8 mouse cellular contexts compared by ENCODE assay signal in the genomic region with DNA sequence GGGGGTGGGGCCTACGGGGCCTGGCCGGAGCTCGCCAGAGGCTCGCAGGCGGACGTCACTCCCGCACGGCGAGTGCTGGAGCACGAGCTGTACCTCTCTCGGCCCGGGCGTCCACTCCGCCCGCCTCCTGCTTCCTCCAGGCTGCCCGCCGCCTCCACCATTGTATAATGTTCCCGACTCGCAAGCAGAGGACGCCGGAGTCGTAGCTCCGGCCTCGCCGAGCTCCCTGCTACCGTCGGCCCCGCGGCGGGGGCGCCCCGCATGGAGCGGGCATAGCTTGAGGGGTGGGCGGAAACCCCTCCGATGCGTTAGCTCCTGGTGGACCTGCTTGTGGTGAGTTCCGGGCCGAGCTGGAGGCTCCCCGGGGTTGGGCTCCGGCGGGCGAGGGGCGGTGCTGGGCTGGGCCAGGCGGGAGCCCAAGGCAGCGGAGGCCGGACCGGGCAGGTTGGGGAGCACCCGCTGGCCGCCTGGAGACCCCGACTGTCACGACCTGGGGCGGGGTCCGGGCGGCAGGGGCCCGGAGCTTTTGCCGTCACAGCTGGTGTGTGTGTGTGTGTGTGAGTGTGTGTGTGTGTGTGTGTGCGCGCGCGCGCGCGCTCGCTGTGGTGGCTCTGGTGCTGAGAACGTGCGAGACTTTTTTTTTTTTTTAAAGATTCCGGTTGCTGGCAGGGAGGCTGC.
DNase-seq lines count a peak whose midpoint lies in the region; ATAC-seq and TF ChIP-seq lines count a peak whose summit lies in the region.

No protein-coding gene starts in this region.

- H3K4me2 ChIP-seq in forebrain, embryonic 11.5 days (ENCODE audit: low read depth, low read length, severe bottlenecking): peak overlapping the region; percentile 65
- peak overlapping the region; percentile 91 for H3K4me2 ChIP-seq in hindbrain, embryonic 15.5 days
- H3K4me2 ChIP-seq in liver, embryonic 13.5 days: peak overlapping the region; percentile 84

- no peaks in the 10 kb centered on the region for H3K9me3 ChIP-seq in forebrain, embryonic 11.5 days (ENCODE audit: control insufficient read depth, low read length)
- H3K9me3 ChIP-seq in hindbrain, embryonic 15.5 days: no peaks in the 10 kb centered on the region
- H3K9me3 ChIP-seq in liver, embryonic 13.5 days (replicated peaks): no peaks in the 10 kb centered on the region

- peak; percentile 58 for ATAC-seq in activated CD4-positive, CD25-positive, alpha-beta regulatory T cell, adult 4 months
- ATAC-seq in forebrain, embryonic 11.5 days (replicated peaks; ENCODE audit: low FRiP score): peak; percentile 94
- ATAC-seq in hindbrain, embryonic 15.5 days (ENCODE audit: low FRiP score, low read depth): peak; percentile 93
- ATAC-seq in liver, embryonic 13.5 days (ENCODE audit: low read depth): peak; percentile 81

- intact Hi-C loops in gastrocnemius, adult 2 months (cut with DNase I): loop anchor here (1.0 to 10.0 kb wide), 4 partner anchors 90 to 520 kb away; a partner anchor contains a TSS

- DNase-seq in gastrocnemius, adult 2 months: peak; percentile 85
- no peak for DNase-seq in gastrocnemius, adult 18-20 months (ENCODE audit: low spot score)
- peak; percentile 89 for DNase-seq in forebrain, embryonic 11.5 days (ENCODE audit: low spot score)
- DNase-seq in liver, embryonic 13.5 days: peak; percentile 68
- peak; percentile 93 for DNase-seq in neural tube, embryonic 10.5 days (ENCODE audit: extremely low spot score, low spot score)
- peak; percentile 50 for DNase-seq in telencephalon, adult 2 months (ENCODE audit: low read depth, low spot score)

- no peak for TF ChIP-seq CTCF in gastrocnemius, adult 2 months (IDR thresholded peaks at IDR 0.05)

- H3K36me3 ChIP-seq in forebrain, embryonic 11.5 days (ENCODE audit: control insufficient read depth, insufficient read depth, low read length): no peaks in the 10 kb centered on the region
- no peaks in the 10 kb centered on the region for H3K36me3 ChIP-seq in hindbrain, embryonic 15.5 days
- no peaks in the 10 kb centered on the region for H3K36me3 ChIP-seq in liver, embryonic 13.5 days

- peak overlapping the region; percentile 100 for H3K4me3 ChIP-seq in gastrocnemius, adult 2 months
- peak overlapping the region; percentile 81 for H3K4me3 ChIP-seq in forebrain, embryonic 11.5 days (ENCODE audit: low read depth, low read length)
- H3K4me3 ChIP-seq in hindbrain, embryonic 15.5 days: peak overlapping the region; percentile 64
- H3K4me3 ChIP-seq in liver, embryonic 13.5 days (replicated peaks): peak overlapping the region; percentile 98

- peaks cover 12% of the 10 kb centered on the region for H3K4me1 ChIP-seq in forebrain, embryonic 11.5 days (replicated peaks; ENCODE audit: control insufficient read depth, insufficient read depth, low read length)
- H3K4me1 ChIP-seq in hindbrain, embryonic 15.5 days (replicated peaks): peaks cover 32% of the 10 kb centered on the region
- H3K4me1 ChIP-seq in liver, embryonic 13.5 days (replicated peaks): peaks cover 57% of the 10 kb centered on the region

- peak overlapping the region; percentile 100 for H3K27ac ChIP-seq in gastrocnemius, adult 2 months
- H3K27ac ChIP-seq in forebrain, embryonic 11.5 days (ENCODE audit: low read depth, low read length): peak overlapping the region; percentile 93
- peak overlapping the region; percentile 90 for H3K27ac ChIP-seq in hindbrain, embryonic 15.5 days (replicated peaks)
- peak overlapping the region; percentile 100 for H3K27ac ChIP-seq in liver, embryonic 13.5 days

- peak overlapping the region; percentile 92 for H3K9ac ChIP-seq in forebrain, embryonic 11.5 days (ENCODE audit: low read length)
- H3K9ac ChIP-seq in hindbrain, embryonic 15.5 days: peak overlapping the region; percentile 79
- peak overlapping the region; percentile 99 for H3K9ac ChIP-seq in liver, embryonic 13.5 days

- under 1% methylated on average over 53 of the region's 67 CpGs for WGBS in forebrain, embryonic 11.5 days
- WGBS in hindbrain, embryonic 15.5 days: under 1% methylated on average over 52 of the region's 67 CpGs
- under 1% methylated on average over 65 of the region's 67 CpGs for WGBS in liver, embryonic 13.5 days (ENCODE audit: insufficient replicate concordance)

- H3K27me3 ChIP-seq in forebrain, embryonic 11.5 days (ENCODE audit: control insufficient read depth, insufficient read depth, low read length): no peaks in the 10 kb centered on the region
- H3K27me3 ChIP-seq in hindbrain, embryonic 15.5 days: no peaks in the 10 kb centered on the region
- H3K27me3 ChIP-seq in liver, embryonic 13.5 days: no peaks in the 10 kb centered on the region
